Mouse (Mus musculus) olfactory bulb, adult 2 months (tissue): Measurements from ENCODE around the gene Ank3. TPM values are rescaled to one million over a fixed set of nuclear protein-coding genes. Genes with fewer than 3 reads are reported as not detected.

ENCODE experiments used
- H3K27ac ChIP-seq: fragments of 200-500 bp; 2 replicates; pipeline ENCODE4 v1.5.1; 2012; ENCODE audit warnings: low read depth, low read length; ENCODE audit not compliant: insufficient read depth
- H3K4me1 ChIP-seq: fragments of 200-500 bp; 2 replicates; pipeline ENCODE4 v1.6.1; 2012; ENCODE audit warnings: low read length; ENCODE audit not compliant: control insufficient read depth, insufficient read depth
- H3K4me3 ChIP-seq: fragments of 200-500 bp; 2 replicates; pipeline ENCODE4 v1.5.1; 2012; ENCODE audit warnings: mild to moderate bottlenecking, low read depth, low read length, moderate library complexity; ENCODE audit not compliant: insufficient read depth
- CTCF ChIP-seq: fragments of 200-500 bp; IDR thresholded peaks from 2 replicates; pipeline ENCODE4 v1.5.1; 2012; ENCODE audit warnings: low read depth, mild to moderate bottlenecking, low read length, moderate library complexity; ENCODE audit not compliant: insufficient read depth
- POLR2A ChIP-seq: fragments of 200-500 bp; IDR thresholded peaks from 2 replicates; pipeline ENCODE4 v1.6.1; 2012; ENCODE audit warnings: mild to moderate bottlenecking, low read depth, low read length, moderate library complexity; ENCODE audit not compliant: insufficient read depth
- WGBS: fragments of 180-500 bp; shearing (Covaris S2); methylation state at CpG from one replicate; pipeline ENCODE4 v1.1.7; 2018; 5-methylcytosine and 5-hydroxymethylcytosine counted together
- polyA plus RNA-seq: library from polyadenylated mRNA; stranded (reverse); fragments of >200 nt; gene quantifications from 2 replicates; pipeline ENCODE4 v1.2.4, GENCODE M21; 2012; ENCODE audit warnings: low replicate concordance; ENCODE audit not compliant: missing spikeins, insufficient read depth, insufficient read length

Gene Ank3
- polyA plus RNA-seq, 1 experiment: 212 TPM

DNA sequence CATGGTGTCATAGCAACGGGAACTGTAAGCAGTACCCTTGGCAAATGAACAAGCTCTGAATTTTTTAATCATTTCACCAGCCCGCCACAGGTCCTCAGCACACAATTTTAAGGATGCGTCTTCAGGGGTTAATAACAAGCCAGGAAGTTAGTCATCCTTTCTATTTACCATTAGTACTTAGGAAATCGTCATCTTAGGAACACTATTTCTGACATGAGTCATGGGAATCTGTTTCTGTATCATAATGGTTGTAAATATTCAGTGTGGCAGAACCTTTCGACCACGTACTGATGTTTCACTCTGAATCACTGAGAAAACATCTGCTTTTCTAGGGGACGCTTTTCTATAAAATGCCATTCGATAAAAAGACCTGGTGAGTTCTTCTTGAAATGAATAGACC is 109.1 kb downstream of the Ank3 start:
- 84% methylated on average over 8 of the region's 8 CpGs for WGBS
- no peak for TF ChIP-seq CTCF
- no peak for TF ChIP-seq POLR2A
- H3K4me3 ChIP-seq: no peak overlapping the region

DNA sequence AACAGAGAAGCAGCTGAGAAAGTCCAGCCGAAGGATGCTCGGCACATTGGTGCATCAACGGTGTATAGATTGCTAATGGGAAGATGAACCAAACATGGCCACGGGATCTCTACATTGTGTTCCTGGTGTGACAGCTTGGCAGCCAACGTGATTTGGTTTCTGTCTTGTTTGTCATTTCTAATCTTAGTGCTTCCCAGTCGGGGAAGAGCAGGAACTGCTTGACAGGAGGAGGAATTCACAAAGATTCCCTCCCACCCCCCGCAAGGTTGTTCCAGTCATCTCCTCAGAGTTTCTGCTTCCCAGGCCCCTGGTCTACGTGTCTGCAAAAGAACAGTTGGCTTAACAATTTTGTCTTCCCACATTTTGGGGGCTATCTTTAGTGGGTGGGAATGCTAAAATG is 111.8 kb downstream of the Ank3 start:
- Histone ChIP-seq H3K4me1 (no peaks in the 10 kb centered on the region), H3K4me3 (no peak overlapping the region), H3K27ac (no peak overlapping the region)
- TF ChIP-seq POLR2A: no peak
- TF ChIP-seq CTCF: no peak
- WGBS: 89% methylated on average over 8 of the region's 8 CpGs

More for the DNA sequence above, 109.1 kb downstream of the Ank3 start:
- no peak overlapping the region for H3K27ac ChIP-seq
- H3K4me1 ChIP-seq: no peaks in the 10 kb centered on the region; the same call in 1 of the 2 replicates

DNA sequence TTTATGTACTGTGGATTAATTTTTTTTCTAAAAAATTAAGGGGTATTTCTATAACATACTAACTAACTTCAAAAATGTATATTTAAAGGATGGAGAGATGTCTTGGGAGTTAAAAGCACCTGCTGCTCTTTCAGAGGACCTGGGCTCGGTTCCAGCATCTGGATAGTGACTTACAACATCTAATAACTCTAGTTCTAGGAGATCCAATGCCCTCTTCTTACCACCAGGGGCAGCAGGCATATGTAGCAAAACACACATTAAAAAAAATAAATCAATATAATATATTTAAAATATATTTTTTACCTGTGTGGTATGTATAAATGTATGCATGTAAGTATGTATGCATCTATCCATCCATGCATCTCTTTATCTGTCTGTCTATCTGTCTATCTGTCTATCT is 112.7 kb downstream of the Ank3 start:
- TF ChIP-seq POLR2A (no peak), CTCF (no peak)
- Histone ChIP-seq H3K4me3 (no peak overlapping the region), H3K4me1 (no peaks in the 10 kb centered on the region), H3K27ac (no peak overlapping the region)
- WGBS: 95% methylated on average over 1 of the region's 1 CpGs

DNA sequence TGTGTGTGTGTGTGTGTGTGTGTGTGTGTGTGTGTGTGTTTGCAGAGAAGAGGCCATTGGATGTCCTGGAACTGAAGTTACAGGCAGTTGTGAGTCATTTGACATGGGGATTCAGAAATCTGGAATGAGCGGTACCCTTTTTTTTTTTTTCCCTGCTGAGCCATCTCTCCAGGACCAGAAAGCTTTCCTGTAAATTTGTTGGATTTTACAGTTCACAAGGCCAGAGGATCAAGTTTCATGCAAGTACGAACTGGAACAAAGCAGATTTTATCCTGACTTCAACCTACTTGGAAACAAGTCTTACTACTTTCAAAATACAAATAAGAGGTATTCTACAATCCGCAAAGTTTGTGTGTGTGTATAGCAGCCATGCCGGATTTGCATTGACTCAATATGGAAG is 123.4 kb downstream of the Ank3 start:
- no peak overlapping the region for H3K27ac ChIP-seq
- H3K4me1 ChIP-seq: no peaks in the 10 kb centered on the region
- TF ChIP-seq CTCF (no peak), POLR2A (no peak)
- WGBS: 85% methylated on average over 4 of the region's 4 CpGs
- no peak overlapping the region for H3K4me3 ChIP-seq

DNA sequence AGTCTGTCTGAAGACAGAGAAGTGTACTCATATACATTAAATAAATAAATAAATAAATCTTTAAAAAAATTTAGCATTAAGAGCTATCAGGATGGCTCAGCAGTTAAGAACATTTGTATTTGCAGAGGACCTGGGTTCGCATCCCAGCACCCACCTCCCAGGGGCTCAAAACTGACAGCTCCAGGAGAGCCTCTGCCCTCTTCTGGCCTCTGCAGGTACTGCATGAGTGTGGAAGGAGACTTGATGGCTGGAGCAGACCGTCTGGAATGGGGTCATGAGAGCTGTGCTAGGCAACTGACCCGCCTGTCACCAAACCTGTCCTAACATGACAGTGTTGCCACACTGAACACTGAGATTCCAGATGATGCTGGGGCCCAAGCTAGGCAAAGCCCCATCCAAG is 124.6 kb downstream of the Ank3 start:
- 89% methylated on average over 3 of the region's 3 CpGs for whole genome bisulfite sequencing
- Histone ChIP-seq H3K4me1 (no peaks in the 10 kb centered on the region), H3K4me3 (no peak overlapping the region), H3K27ac (no peak overlapping the region)
- TF ChIP-seq POLR2A (no peak), CTCF (0 out of 2 replicates have a peak, but pooled peaks have one; percentile 23)

DNA sequence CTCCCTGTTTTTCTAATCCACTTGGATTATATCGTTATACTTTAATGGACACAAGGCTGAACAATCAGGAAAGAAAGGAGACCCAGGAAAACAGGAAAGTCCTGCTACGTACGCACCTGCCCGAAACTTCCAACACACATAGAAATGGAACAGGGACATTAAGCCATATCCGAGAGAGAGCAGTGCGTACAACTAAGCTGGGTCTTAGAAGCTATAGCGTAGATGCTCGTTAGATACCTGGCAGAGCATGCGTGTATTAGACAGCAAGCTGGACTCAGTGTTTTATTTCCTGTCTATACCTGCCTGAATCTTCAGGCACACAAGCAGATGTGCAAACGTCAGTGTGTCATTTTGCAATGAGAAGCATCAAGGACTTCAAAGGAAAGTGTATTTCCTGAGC is 128.7 kb downstream of the Ank3 start:
- 88% methylated on average over 10 of the region's 10 CpGs for WGBS
- H3K27ac ChIP-seq: no peak overlapping the region
- H3K4me1 ChIP-seq: no peaks in the 10 kb centered on the region
- TF ChIP-seq CTCF (no peak), POLR2A (no peak)
- H3K4me3 ChIP-seq: no peak overlapping the region

DNA sequence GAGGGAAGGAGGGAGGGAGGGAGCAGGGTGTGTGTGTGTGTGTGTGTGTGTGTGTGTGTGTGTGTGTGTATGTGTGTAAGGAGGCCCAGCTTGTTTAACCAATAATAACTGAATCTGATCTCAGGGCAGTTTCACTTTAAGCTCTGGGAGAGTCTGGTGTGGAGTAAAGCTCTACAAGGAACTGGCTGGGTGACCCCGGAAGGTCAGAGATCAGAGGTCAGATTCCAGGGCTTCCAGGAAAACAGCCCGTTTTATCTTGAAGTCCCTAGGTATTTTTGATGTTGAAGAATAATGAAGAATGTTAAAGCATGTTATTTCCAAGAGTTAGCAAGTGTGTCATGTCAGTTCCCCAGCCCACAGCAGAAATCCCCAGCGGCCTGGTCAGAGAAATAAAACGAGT is 130.2 kb downstream of the Ank3 start:
- TF ChIP-seq CTCF: no peak
- no peak for TF ChIP-seq POLR2A
- H3K27ac ChIP-seq: no peak overlapping the region
- H3K4me3 ChIP-seq: no peak overlapping the region
- 90% methylated on average over 4 of the region's 4 CpGs for WGBS
- peaks cover 3% of the 10 kb centered on the region for H3K4me1 ChIP-seq

DNA sequence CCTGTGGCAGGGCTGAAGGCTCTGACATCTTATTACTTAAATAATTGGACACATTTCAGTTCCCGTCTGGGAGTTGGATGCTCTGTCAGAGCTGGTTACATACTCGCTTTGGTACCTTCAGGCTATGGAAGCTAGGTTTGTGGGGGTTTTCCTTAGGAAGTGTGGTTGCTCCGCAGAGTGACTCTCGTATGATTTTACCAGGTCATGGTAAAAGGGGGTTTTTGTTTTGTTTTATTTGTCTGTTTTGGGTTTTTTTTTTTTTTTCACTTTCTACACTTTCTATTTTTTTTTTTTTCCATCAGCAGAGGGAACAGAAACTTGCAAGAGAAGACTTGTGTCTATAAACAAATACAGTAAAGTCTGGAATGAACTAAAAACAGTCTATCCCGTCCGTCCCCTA is 131.8 kb downstream of the Ank3 start:
- Histone ChIP-seq H3K4me1 (peaks cover 3% of the 10 kb centered on the region), H3K4me3 (no peak overlapping the region), H3K27ac (no peak overlapping the region)
- TF ChIP-seq POLR2A (no peak), CTCF (no peak)
- WGBS: 94% methylated on average over 6 of the region's 6 CpGs

DNA sequence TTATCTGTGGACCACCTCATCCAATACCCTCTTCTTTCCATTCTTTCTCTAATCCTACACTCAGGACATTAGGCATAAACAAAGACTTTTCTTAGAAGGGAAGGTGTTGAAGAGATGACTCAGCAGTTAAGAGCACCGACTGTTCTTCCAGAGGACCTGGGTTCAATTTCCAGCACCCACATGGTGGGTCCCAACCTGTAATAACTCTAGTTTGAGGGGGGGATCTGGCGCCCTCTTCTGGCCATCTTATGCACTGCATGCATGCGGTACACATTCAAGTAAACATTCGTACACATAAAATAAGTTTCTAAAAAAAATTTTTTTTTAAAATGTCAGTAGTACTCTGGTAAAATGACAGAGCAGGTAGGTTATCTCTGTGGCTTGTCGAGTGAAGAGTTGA is 133.0 kb downstream of the Ank3 start:
- no peak overlapping the region for H3K27ac ChIP-seq
- WGBS: 81% methylated on average over 5 of the region's 5 CpGs
- H3K4me3 ChIP-seq: no peak overlapping the region
- peaks cover 4% of the 10 kb centered on the region for H3K4me1 ChIP-seq
- TF ChIP-seq POLR2A (no peak), CTCF (no peak)

DNA sequence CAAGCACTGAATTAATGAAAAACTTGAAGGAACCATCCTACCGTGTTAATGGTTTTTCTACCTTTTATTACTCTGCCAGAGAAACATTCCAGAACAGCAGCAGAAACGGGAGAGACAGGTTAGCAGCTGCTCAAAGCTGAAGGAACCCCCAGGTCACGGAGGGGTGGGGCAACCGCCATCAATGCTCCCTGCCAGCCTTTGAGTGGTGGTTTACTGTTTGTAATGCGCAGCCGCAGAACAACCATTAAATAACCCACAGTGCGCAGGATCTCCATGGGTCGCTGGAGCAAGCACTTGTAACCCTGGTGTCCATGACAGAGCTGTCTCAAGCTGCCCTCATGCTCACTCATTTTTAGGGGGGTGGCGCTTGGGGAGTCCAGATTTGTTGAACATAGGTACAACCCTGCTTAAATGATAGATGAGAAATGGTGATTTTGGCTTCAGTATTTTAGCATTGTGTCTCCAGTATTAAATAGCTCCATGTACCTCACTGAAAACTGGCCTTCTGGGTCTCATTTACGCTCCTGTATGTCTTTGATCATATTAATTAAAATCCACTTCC is 133.7 kb downstream of the Ank3 start:
- Histone ChIP-seq H3K27ac (no peak overlapping the region), H3K4me3 (no peak overlapping the region), H3K4me1 (peaks cover 5% of the 10 kb centered on the region)
- 91% methylated on average over 10 of the region's 10 CpGs for WGBS
- TF ChIP-seq CTCF (no peak), POLR2A (no peak)
